Mouse (Mus musculus): ENCODE measurements at regions not wholly inside any gene's neighbourhood (a gene's known extent, or its start where the extent isn't known, plus 50 kb on each side); places are given as distances from the start of the nearest gene placed in this dataset.

DNA sequence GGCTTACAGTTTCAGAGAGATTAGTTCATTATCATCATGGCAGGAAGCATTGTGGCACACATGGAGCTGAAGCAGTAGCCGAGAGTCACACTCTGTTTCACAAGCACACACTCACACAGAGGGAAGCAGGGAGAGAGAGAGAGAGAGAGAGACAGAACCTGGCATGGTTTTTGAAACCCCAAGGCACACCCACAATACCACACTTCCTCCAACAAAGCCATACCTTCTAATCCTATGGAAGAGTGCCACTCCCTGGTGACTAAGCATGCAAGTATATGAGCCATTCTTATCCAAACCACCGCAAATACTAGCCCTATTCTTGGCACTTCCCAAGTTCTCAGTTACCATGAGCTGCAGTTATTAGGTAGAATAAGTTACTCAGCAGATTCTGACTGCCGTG is 82.5 kb upstream of the Slc38a4 start:
- TF ChIP-seq POLR2A (IDR thresholded peaks at IDR 0.05; ENCODE audit: insufficient read depth, low read depth, low read length) (no peak), CTCF (IDR thresholded peaks at IDR 0.05; ENCODE audit: insufficient read depth, low read depth, low read length) (no peak)

Data from olfactory bulb, adult 2 months (tissue).